Mouse (Mus musculus) testis, adult 2 months (tissue): ENCODE measurements around the gene Tex45.

Experiments used
- CTCF ChIP-seq: fragments of 200-500 bp; IDR thresholded peaks from 2 replicates; pipeline ENCODE4 v1.5.1; 2012; ENCODE audit warnings: low read depth, mild to moderate bottlenecking, inconsistent platforms, low read length, moderate library complexity; ENCODE audit not compliant: control insufficient read depth, insufficient read depth, insufficient replicate concordance
- POLR2A ChIP-seq: fragments of 200-500 bp; IDR thresholded peaks from 2 replicates; pipeline ENCODE4 v1.6.1; 2012; ENCODE audit warnings: low read depth, mild to moderate bottlenecking, inconsistent platforms, low read length, moderate library complexity; ENCODE audit not compliant: control insufficient read depth

DNA sequence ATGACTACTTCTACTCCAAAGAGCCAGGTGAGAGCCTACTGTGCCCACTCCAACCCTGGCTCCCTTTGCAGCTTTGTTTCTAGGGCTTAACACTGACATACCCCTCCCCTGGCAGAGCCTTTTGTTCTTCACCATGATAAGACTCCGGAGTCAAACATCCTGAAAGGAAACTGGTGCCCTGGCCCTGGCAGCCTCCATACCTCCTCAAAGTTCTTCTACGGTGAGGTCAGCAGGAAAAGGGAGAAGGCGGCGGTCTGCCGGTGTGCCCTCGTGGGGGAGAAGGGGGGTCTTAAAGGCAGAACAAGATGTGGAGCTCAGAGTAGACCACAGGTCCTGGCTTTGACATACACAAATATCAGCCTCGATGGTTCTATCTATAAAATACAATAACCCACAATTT, 12.9 kb downstream of the Tex45 start:
- TF ChIP-seq CTCF (no peak), POLR2A (no peak)
